ENCODE assay signal across 24 mouse cellular contexts in genomic region chr12:74477619-74478018, GRCm38 (mm10).
A peak's percentile ranks its signal among the peaks of the same experiment; 100 is the strongest.
DNase-seq lines count a peak whose midpoint lies in the region; ATAC-seq and TF ChIP-seq lines count a peak whose summit lies in the region.
"Had no signal": no experiment of that assay in that cellular context is flagged by ENCODE, and none has a peak within 500 bp of the region (broad histone marks: within the 10 kb centered on the region; RNA-seq: fewer than 3 reads in every experiment).

No protein-coding gene starts in this region.

- no peak for TF ChIP-seq CTCF in left cerebral cortex, adult 2 months (IDR thresholded peaks at IDR 0.05)
- TF ChIP-seq CTCF in bone marrow macrophage, adult 2 months (IDR thresholded peaks at IDR 0.05; ENCODE audit: low read depth, low read length) = no peak
- no peak for TF ChIP-seq CTCF in olfactory bulb, adult 2 months (IDR thresholded peaks at IDR 0.05; ENCODE audit: insufficient read depth, low read depth, low read length)

- TF ChIP-seq POLR2A in bone marrow macrophage, adult 2 months (IDR thresholded peaks at IDR 0.05; ENCODE audit: borderline replicate concordance, low read depth, low read length) = no peak
- TF ChIP-seq POLR2A in olfactory bulb, adult 2 months (IDR thresholded peaks at IDR 0.05; ENCODE audit: insufficient read depth, low read depth, low read length) = no peak

- intact Hi-C loops in left cerebral cortex, adult 2 months (cut with DNase I) = no loop called here
- intact Hi-C loops in left cerebral cortex, postnatal 36 days (cut with DNase I) = no loop called here

- no peaks in the 10 kb centered on the region for H3K9me3 ChIP-seq in forebrain, embryonic 12.5 days
- H3K9me3 ChIP-seq: forebrain, embryonic 15.5 days; heart, embryonic 12.5 days; hindbrain, embryonic 13.5 days; liver, embryonic 12.5 days; midbrain, embryonic 15.5 days had no signal

- no peaks in the 10 kb centered on the region for H3K27me3 ChIP-seq in forebrain, embryonic 12.5 days
- H3K27me3 ChIP-seq: forebrain, embryonic 15.5 days; heart, embryonic 12.5 days; hindbrain, embryonic 13.5 days; liver, embryonic 12.5 days; midbrain, embryonic 15.5 days had no signal

- ATAC-seq in forebrain, embryonic 12.5 days (ENCODE audit: low FRiP score) = no peak
- ATAC-seq: forebrain, embryonic 15.5 days; inflammation-experienced regulatory T-cells, adult 6 months; liver, embryonic 12.5 days; midbrain, embryonic 15.5 days had no signal

- 26% methylated on average over 2 of the region's 2 CpGs for WGBS in olfactory bulb, adult 2 months
- WGBS in forebrain, embryonic 12.5 days = 81% methylated on average over 2 of the region's 2 CpGs

- H3K4me1 ChIP-seq in bone marrow macrophage, adult 2 months (ENCODE audit: control insufficient read depth, insufficient read depth, low read length) = peaks cover 13% of the 10 kb centered on the region
- no peaks in the 10 kb centered on the region for H3K4me1 ChIP-seq in olfactory bulb, adult 2 months (ENCODE audit: control insufficient read depth, insufficient read depth, low read length)
- no peaks in the 10 kb centered on the region for H3K4me1 ChIP-seq in forebrain, embryonic 12.5 days
- H3K4me1 ChIP-seq: forebrain, embryonic 15.5 days; hindbrain, embryonic 13.5 days; liver, embryonic 12.5 days; midbrain, embryonic 15.5 days had no signal

- peak in 1 of 2 experiments; percentile 12 for DNase-seq in left cerebral cortex, adult 2 months (ENCODE audit: extremely low spot score in 1 of 2, low spot score in 2 of 2)
- DNase-seq in left cerebral cortex, postnatal 36 days (ENCODE audit: low spot score in 2 of 2) = no peak
- DNase-seq in 416B (ENCODE audit: low read depth) = peak; percentile 9
- DNase-seq in yolk sac, embryonic 10.5 days (ENCODE audit: low spot score) = no peak
- DNase-seq: adrenal gland, postnatal 14 days; cerebellum, adult 11-12 months; cerebellum, postnatal 25 days; gastrocnemius, adult 2 months; heart, postnatal 14 days; lung, adult 2 months; lung, postnatal 36 days; right cerebral cortex, postnatal 4 days; thymus, postnatal 4 days had no signal

- H3K4me2 ChIP-seq in forebrain, embryonic 12.5 days = no peak overlapping the region
- H3K4me2 ChIP-seq: forebrain, embryonic 15.5 days; heart, embryonic 12.5 days; hindbrain, embryonic 13.5 days; liver, embryonic 12.5 days; midbrain, embryonic 15.5 days had no signal

- peak overlapping the region; percentile 38; the same call in 1 of the 2 replicates for H3K27ac ChIP-seq in left cerebral cortex, adult 2 months
- peak overlapping the region; percentile 47; the same call in 1 of the 2 replicates for H3K27ac ChIP-seq in bone marrow macrophage, adult 2 months (ENCODE audit: insufficient read depth, low read depth, low read length)
- peak overlapping the region; percentile 67 for H3K27ac ChIP-seq in olfactory bulb, adult 2 months (ENCODE audit: insufficient read depth, low read depth, low read length)
- H3K27ac ChIP-seq in forebrain, embryonic 12.5 days = no peak overlapping the region
- H3K27ac ChIP-seq: forebrain, embryonic 15.5 days; gastrocnemius, adult 2 months; hindbrain, embryonic 13.5 days; liver, embryonic 12.5 days; midbrain, embryonic 15.5 days had no signal

- no peak overlapping the region for H3K4me3 ChIP-seq in left cerebral cortex, adult 2 months
- no peak overlapping the region for H3K4me3 ChIP-seq in bone marrow macrophage, adult 2 months (ENCODE audit: insufficient read depth, low read length)
- H3K4me3 ChIP-seq in olfactory bulb, adult 2 months (ENCODE audit: insufficient read depth, low read depth, low read length) = no peak overlapping the region
- H3K4me3 ChIP-seq in forebrain, embryonic 12.5 days (replicated peaks) = no peak overlapping the region
- H3K4me3 ChIP-seq: erythroblast, embryonic 14.5 days; forebrain, embryonic 15.5 days; gastrocnemius, adult 2 months; heart, embryonic 12.5 days; hindbrain, embryonic 13.5 days; liver, embryonic 12.5 days; midbrain, embryonic 15.5 days; myocyte had no signal

- H3K36me3 ChIP-seq in forebrain, embryonic 12.5 days (replicated peaks) = no peaks in the 10 kb centered on the region
- H3K36me3 ChIP-seq: forebrain, embryonic 15.5 days; heart, embryonic 12.5 days; hindbrain, embryonic 13.5 days; liver, embryonic 12.5 days; midbrain, embryonic 15.5 days had no signal

- no peak overlapping the region for H3K9ac ChIP-seq in forebrain, embryonic 12.5 days
- H3K9ac ChIP-seq: forebrain, embryonic 15.5 days; heart, embryonic 12.5 days; hindbrain, embryonic 13.5 days; liver, embryonic 12.5 days; midbrain, embryonic 15.5 days had no signal
